15 mouse cellular contexts compared by ENCODE assay signal in the genomic region with DNA sequence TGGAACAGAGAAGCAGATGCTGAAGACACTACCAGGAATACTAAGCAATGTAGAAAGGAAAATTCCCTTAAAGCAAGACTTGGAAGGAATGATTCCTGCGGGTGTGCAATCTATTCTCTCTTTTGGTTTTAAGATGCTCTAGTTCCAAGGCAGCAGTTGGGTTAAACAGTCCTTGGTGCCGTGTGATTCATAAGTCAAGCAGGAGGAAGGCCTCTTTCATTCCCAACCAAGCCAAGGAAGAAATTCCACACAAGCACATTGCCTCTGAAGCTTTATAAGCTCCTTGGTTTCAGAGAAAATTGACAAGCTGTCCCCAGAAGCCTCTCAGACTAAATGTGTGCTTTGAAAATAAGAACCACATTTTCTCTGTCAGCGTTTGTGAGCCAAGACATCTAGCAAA.
DNase-seq lines count a peak whose midpoint lies in the region; ATAC-seq and TF ChIP-seq lines count a peak whose summit lies in the region.
"Had no signal": no experiment of that assay in that cellular context is flagged by ENCODE, and none has a peak within 500 bp of the region (broad histone marks: within the 10 kb centered on the region; RNA-seq: fewer than 3 reads in every experiment).

No protein-coding gene starts in this region.

- no peak for TF ChIP-seq EP300 in lung, postnatal 0 days (IDR thresholded peaks at IDR 0.05)

- 79% methylated on average over 3 of the region's 3 CpGs for WGBS in hindbrain, embryonic 13.5 days
- WGBS in hindbrain, embryonic 10.5 days: 81% methylated on average over 3 of the region's 3 CpGs
- 59% methylated on average over 3 of the region's 3 CpGs for WGBS in lung, postnatal 0 days
- 39% methylated on average over 3 of the region's 3 CpGs for WGBS in embryonic facial prominence, embryonic 15.5 days
- 83% methylated on average over 3 of the region's 3 CpGs for WGBS in midbrain, embryonic 13.5 days

- H3K4me2 ChIP-seq in hindbrain, embryonic 13.5 days: no peak overlapping the region
- no peak overlapping the region for H3K4me2 ChIP-seq in lung, postnatal 0 days (replicated peaks; ENCODE audit: low read depth, low read length)
- H3K4me2 ChIP-seq in embryonic facial prominence, embryonic 15.5 days (replicated peaks): no peak overlapping the region
- H3K4me2 ChIP-seq in midbrain, embryonic 13.5 days (replicated peaks): no peak overlapping the region
- H3K4me2 ChIP-seq: heart, embryonic 13.5 days; intestine, embryonic 15.5 days; limb, embryonic 12.5 days had no signal

- peak overlapping the region; percentile 6; the same call in 1 of the 2 replicates for H3K27ac ChIP-seq in hindbrain, embryonic 13.5 days
- H3K27ac ChIP-seq in hindbrain, embryonic 10.5 days: no peak overlapping the region
- H3K27ac ChIP-seq in lung, postnatal 0 days (ENCODE audit: low read length): no peak overlapping the region
- peak overlapping the region; percentile 65 for H3K27ac ChIP-seq in embryonic facial prominence, embryonic 15.5 days (replicated peaks)
- H3K27ac ChIP-seq in midbrain, embryonic 13.5 days: no peak overlapping the region
- H3K27ac ChIP-seq: heart, embryonic 13.5 days; intestine, embryonic 15.5 days; limb, embryonic 12.5 days had no signal

- H3K9me3 ChIP-seq in hindbrain, embryonic 13.5 days: no peaks in the 10 kb centered on the region
- no peaks in the 10 kb centered on the region for H3K9me3 ChIP-seq in hindbrain, embryonic 10.5 days
- H3K9me3 ChIP-seq in lung, postnatal 0 days (ENCODE audit: low read length): no peaks in the 10 kb centered on the region
- H3K9me3 ChIP-seq in embryonic facial prominence, embryonic 15.5 days (replicated peaks): no peaks in the 10 kb centered on the region
- no peaks in the 10 kb centered on the region for H3K9me3 ChIP-seq in midbrain, embryonic 13.5 days
- H3K9me3 ChIP-seq: heart, embryonic 13.5 days; intestine, embryonic 15.5 days; limb, embryonic 12.5 days had no signal

- H3K9ac ChIP-seq in hindbrain, embryonic 13.5 days: no peak overlapping the region
- H3K9ac ChIP-seq in lung, postnatal 0 days (replicated peaks; ENCODE audit: low read depth): no peak overlapping the region
- no peak overlapping the region for H3K9ac ChIP-seq in embryonic facial prominence, embryonic 15.5 days
- no peak overlapping the region for H3K9ac ChIP-seq in midbrain, embryonic 13.5 days (replicated peaks)
- H3K9ac ChIP-seq: heart, embryonic 13.5 days; intestine, embryonic 15.5 days; limb, embryonic 12.5 days; liver, postnatal 0 days had no signal

- H3K4me3 ChIP-seq in hindbrain, embryonic 13.5 days: no peak overlapping the region
- no peak overlapping the region for H3K4me3 ChIP-seq in hindbrain, embryonic 10.5 days
- H3K4me3 ChIP-seq in lung, postnatal 0 days (ENCODE audit: low read depth, low read length): no peak overlapping the region
- no peak overlapping the region for H3K4me3 ChIP-seq in embryonic facial prominence, embryonic 15.5 days (replicated peaks)
- H3K4me3 ChIP-seq in midbrain, embryonic 13.5 days (replicated peaks): no peak overlapping the region
- H3K4me3 ChIP-seq: heart, embryonic 13.5 days; intestine, embryonic 15.5 days; limb, embryonic 12.5 days had no signal

- no peak for ATAC-seq in hindbrain, embryonic 13.5 days (ENCODE audit: low FRiP score)
- no peak for ATAC-seq in lung, postnatal 0 days
- ATAC-seq in embryonic facial prominence, embryonic 15.5 days (ENCODE audit: insufficient number of reproducible peaks, low FRiP score, low TSS enrichment, low read depth): no peak
- ATAC-seq in midbrain, embryonic 13.5 days: no peak
- ATAC-seq: intestine, embryonic 15.5 days; liver, postnatal 0 days had no signal

- no peak for TF ChIP-seq CTCF in lung, postnatal 0 days (IDR thresholded peaks at IDR 0.05)

- DNase-seq in hindbrain, embryonic 10.5 days (ENCODE audit: low spot score): no peak
- DNase-seq in lung, postnatal 0 days (ENCODE audit: low spot score): peak; percentile 9
- no peak for DNase-seq in lung, adult 18-20 months
- DNase-seq in ovary, postnatal 14 days (ENCODE audit: low spot score): no peak
- DNase-seq: cerebellum, postnatal 25 days; heart, postnatal 36 days; liver, postnatal 0 days; spleen, adult 18-20 months; thymus, adult 2 months had no signal

- H3K36me3 ChIP-seq in hindbrain, embryonic 13.5 days: no peaks in the 10 kb centered on the region
- no peaks in the 10 kb centered on the region for H3K36me3 ChIP-seq in hindbrain, embryonic 10.5 days
- H3K36me3 ChIP-seq in lung, postnatal 0 days (ENCODE audit: insufficient read depth, low read length): no peaks in the 10 kb centered on the region
- H3K36me3 ChIP-seq in embryonic facial prominence, embryonic 15.5 days: no peaks in the 10 kb centered on the region
- H3K36me3 ChIP-seq in midbrain, embryonic 13.5 days: no peaks in the 10 kb centered on the region
- H3K36me3 ChIP-seq: heart, embryonic 13.5 days; intestine, embryonic 15.5 days; limb, embryonic 12.5 days had no signal

- H3K27me3 ChIP-seq in hindbrain, embryonic 13.5 days: no peaks in the 10 kb centered on the region
- H3K27me3 ChIP-seq in hindbrain, embryonic 10.5 days (ENCODE audit: insufficient read depth, poor library complexity, severe bottlenecking): no peaks in the 10 kb centered on the region
- no peaks in the 10 kb centered on the region for H3K27me3 ChIP-seq in lung, postnatal 0 days (replicated peaks; ENCODE audit: insufficient read depth, low read length)
- H3K27me3 ChIP-seq in embryonic facial prominence, embryonic 15.5 days: no peaks in the 10 kb centered on the region
- H3K27me3 ChIP-seq in midbrain, embryonic 13.5 days: no peaks in the 10 kb centered on the region
- H3K27me3 ChIP-seq: heart, embryonic 13.5 days; intestine, embryonic 15.5 days; limb, embryonic 12.5 days had no signal

- no peaks in the 10 kb centered on the region for H3K4me1 ChIP-seq in hindbrain, embryonic 13.5 days (replicated peaks)
- H3K4me1 ChIP-seq in hindbrain, embryonic 10.5 days (replicated peaks): no peaks in the 10 kb centered on the region
- no peaks in the 10 kb centered on the region for H3K4me1 ChIP-seq in lung, postnatal 0 days (ENCODE audit: insufficient read depth, low read depth, low read length)
- no peaks in the 10 kb centered on the region for H3K4me1 ChIP-seq in embryonic facial prominence, embryonic 15.5 days
- no peaks in the 10 kb centered on the region for H3K4me1 ChIP-seq in midbrain, embryonic 13.5 days (replicated peaks)
- H3K4me1 ChIP-seq: heart, embryonic 13.5 days; intestine, embryonic 15.5 days; limb, embryonic 12.5 days had no signal

Comparison
In these comparisons a context has a peak if more than half of its experiments do, and no peak if none do; other contexts are left out.
1. H3K27ac ChIP-seq: peak in hindbrain, embryonic 13.5 days (single experiment) and embryonic facial prominence, embryonic 15.5 days (single experiment); none in hindbrain, embryonic 10.5 days (single experiment), lung, postnatal 0 days (single experiment) and midbrain, embryonic 13.5 days (single experiment).